Mouse (Mus musculus): Measurements from ENCODE around the gene Rufy2. TPM values are rescaled to one million over a fixed set of nuclear protein-coding genes. Genes with fewer than 3 reads are reported as not detected.

The Rufy2 gene
- polyA plus RNA-seq (2016; fragmentation: Nextera tagmentation; extraction: Ambion mirVana), result 20.6 and 23.4 TPM in 2 replicates

DNA sequence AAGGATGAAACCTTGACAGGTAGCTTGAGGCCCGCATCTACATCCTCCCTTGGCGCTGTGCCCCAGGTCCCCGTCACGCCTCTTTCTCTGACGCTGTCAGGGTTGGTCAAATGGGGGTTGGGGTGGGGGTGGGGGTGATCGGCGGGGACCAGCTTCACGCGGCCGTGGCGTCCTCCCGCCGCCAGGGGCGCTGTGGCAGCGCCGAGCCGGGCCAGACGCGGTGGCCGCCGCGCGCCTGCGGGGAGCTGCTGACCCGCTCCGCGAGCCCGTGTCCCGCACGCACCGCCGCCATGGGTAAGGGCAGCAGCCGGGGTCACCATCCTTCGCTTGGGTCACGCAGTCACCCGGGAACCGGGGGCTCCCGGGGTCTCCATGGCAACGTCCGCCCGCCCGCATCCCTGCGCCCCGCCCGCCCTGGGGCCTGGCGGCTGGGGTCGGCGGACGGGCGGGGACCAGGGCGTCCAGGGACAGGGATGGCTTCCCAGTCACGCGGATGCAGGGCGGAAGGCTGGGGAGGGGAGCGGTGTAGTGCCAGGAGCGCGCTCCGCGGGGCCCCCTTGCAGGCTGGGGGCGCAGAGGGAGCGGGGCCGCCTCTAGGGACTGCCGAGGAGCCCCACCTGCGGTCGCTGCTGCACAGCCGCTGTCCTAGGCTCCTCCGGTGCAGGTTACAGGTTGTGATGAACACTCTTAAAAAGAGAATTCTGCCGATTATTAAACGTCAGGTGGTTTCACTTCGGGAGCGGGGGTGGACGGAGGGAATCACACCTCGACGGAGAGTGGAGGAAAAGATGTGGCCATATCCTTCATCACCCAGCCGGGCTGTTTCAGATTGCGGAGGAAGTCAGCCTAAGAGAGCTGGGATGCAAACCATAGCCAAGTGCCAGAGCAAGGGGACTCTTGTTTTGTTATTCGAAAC, at the start of gene Rufy2:
Rufy2 (plus strand) TSS at position 185 of the 916 bp plus-strand sequence.
- WGBS, result under 1% methylated on average over 77 of the region's 77 CpGs
- no peaks in the 10 kb centered on the region for H3K27me3 ChIP-seq (ENCODE audit: insufficient read depth, poor library complexity, severe bottlenecking)

DNA sequence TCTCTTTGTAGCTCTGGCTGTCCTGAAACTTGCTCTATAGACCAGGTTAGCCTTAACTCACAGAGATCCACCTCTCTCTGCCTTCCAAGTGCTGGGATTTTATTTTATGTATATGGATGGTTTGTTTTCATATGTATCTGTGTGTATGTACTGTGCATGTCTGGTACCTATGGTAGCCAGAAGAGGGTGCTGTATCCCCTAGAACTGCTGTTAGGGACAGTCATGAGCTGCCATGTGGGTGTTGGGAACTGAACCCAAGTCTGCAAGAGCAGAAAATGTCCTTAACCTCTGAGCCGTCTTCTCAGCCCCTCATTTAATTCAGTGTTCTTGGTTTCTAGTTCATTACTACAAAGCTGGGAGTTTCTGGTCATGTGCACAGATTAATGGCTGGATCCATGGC, 47.6 kb upstream of the Rufy2 start:
- Histone ChIP-seq H3K9me3 (no peaks in the 10 kb centered on the region), H3K4me3 (no peak overlapping the region), H3K27me3 (ENCODE audit: insufficient read depth, poor library complexity, severe bottlenecking) (no peaks in the 10 kb centered on the region), H3K27ac (no peak overlapping the region), H3K4me1 (replicated peaks) (no peaks in the 10 kb centered on the region), H3K36me3 (peaks cover 71% of the 10 kb centered on the region)
- DNase-seq (ENCODE audit: low spot score), result no peak
- WGBS, result 94% methylated on average over 1 of the region's 1 CpGs

More for the DNA sequence above, at the start of gene Rufy2:
- H3K9me3 ChIP-seq, result no peaks in the 10 kb centered on the region
- H3K4me1 ChIP-seq (replicated peaks), result peaks cover 10% of the 10 kb centered on the region
- H3K36me3 ChIP-seq, result peaks cover 41% of the 10 kb centered on the region
- peak; percentile 89 for DNase-seq (ENCODE audit: low spot score)
- peak within 1 kb of the TSS; percentile 95 for H3K27ac ChIP-seq
- H3K4me3 ChIP-seq, result peak within 1 kb of the TSS; percentile 84

DNA sequence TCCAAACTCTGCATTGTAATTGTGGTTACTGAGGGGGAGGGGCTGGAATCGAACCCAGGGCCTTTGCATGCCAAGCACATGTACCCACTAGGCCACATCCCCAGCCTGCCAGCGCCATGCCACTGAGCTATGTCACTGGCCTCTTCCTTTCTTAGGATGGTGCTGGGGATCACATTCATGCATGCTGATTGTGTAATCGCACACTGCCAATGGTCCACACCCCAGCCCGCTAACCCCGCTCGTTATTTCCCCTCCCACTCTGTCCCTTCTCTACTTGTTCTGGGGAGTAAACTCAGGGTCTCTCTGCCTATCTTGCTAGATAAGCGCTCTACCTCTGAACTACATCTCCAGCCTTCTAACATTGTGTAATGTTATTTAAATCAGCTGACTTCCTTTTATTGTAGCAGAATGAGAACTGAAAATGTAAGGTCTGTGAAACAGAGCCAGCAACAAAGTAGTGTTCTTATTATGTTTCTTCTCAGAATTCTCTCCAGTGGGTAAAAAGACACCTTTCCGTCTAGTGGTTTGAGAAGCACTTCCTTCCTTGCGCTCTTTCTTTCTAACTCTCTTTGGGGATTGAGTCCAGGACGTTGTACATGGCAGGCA, 34.9 kb upstream of the Rufy2 start:
- peaks cover 58% of the 10 kb centered on the region for H3K36me3 ChIP-seq
- WGBS, result 88% methylated on average over 10 of the region's 10 CpGs
- no peak for DNase-seq (ENCODE audit: low spot score)
- no peaks in the 10 kb centered on the region for H3K9me3 ChIP-seq
- no peak overlapping the region for H3K4me3 ChIP-seq
- H3K4me1 ChIP-seq (replicated peaks), result peaks cover 14% of the 10 kb centered on the region
- no peaks in the 10 kb centered on the region for H3K27me3 ChIP-seq (ENCODE audit: insufficient read depth, poor library complexity, severe bottlenecking)
- no peak overlapping the region for H3K27ac ChIP-seq

DNA sequence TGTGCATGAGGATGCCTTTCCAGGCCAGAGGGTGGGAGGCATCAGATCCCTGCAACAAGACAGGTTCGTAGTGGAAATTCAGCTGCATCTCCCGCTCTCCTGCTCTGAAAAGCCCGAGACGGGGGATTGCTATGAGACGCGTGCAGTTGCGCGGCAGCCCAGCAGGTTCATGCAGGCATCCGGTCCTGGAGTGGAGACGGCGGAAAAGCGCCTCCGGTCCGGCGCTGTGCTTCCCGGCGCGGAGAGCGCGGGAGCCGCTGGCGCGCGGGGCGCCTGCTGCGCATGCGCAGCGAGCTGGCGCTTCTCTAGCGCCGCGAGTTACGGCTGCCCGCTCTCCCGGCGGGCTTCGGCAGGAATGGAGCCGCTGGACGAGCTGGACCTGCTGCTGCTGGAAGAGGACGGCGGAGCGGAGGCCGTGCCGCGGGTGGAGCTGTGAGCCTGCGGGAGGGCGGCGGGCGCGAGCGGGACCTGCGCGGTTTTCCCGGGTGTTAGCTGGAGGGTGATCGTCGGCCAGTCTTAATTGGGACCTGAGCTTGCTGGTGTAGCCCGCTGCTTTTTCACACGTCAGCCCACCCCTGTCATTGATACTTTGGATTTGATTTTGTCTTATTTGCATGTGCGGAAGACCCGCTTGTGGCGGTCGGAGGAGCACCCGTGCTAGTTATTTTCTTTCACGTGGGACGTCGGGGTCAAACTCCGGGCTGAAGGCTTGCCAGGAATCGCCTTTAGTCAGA, 33.1 kb upstream of the Rufy2 start, which contains the start of gene Dna2:
Dna2 (plus strand) TSS at position 289 of the 734 bp plus-strand sequence.
- Histone ChIP-seq H3K4me3 (peak within 1 kb of the TSS; percentile 86), H3K36me3 (peaks cover 66% of the 10 kb centered on the region), H3K9me3 (no peaks in the 10 kb centered on the region), H3K4me1 (replicated peaks) (peaks cover 14% of the 10 kb centered on the region), H3K27me3 (ENCODE audit: insufficient read depth, poor library complexity, severe bottlenecking) (no peaks in the 10 kb centered on the region), H3K27ac (peak within 1 kb of the TSS; percentile 93)
- DNase-seq (ENCODE audit: low spot score), result peak; percentile 88
- WGBS, result under 1% methylated on average over 68 of the region's 68 CpGs

DNA sequence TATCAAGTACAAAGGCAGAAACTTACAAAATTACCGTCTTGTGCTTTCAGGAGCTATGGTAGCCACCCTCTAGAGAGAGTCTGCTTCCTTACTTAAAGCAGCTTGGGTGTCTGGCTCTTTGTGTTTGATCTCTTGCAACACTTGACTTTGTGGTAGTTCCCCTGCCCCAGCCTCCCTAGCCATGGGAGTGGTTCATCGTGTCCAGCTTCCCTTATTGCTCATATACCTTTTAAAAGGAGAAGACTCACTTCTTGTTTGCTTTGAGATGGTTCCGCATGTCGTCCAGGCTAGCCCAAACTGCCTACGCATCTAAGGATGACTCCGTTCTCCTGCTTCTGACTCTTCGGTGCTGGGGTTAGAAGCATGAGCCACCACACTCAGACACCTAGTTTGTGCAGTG, 31.5 kb upstream of the Rufy2 start:
- peaks cover 65% of the 10 kb centered on the region for H3K36me3 ChIP-seq
- H3K27ac ChIP-seq, result no peak overlapping the region
- no peaks in the 10 kb centered on the region for H3K9me3 ChIP-seq
- DNase-seq (ENCODE audit: low spot score), result no peak
- H3K4me3 ChIP-seq, result no peak overlapping the region
- WGBS, result 97% methylated on average over 7 of the region's 7 CpGs
- no peaks in the 10 kb centered on the region for H3K27me3 ChIP-seq (ENCODE audit: insufficient read depth, poor library complexity, severe bottlenecking)
- peaks cover 14% of the 10 kb centered on the region for H3K4me1 ChIP-seq (replicated peaks)

DNA sequence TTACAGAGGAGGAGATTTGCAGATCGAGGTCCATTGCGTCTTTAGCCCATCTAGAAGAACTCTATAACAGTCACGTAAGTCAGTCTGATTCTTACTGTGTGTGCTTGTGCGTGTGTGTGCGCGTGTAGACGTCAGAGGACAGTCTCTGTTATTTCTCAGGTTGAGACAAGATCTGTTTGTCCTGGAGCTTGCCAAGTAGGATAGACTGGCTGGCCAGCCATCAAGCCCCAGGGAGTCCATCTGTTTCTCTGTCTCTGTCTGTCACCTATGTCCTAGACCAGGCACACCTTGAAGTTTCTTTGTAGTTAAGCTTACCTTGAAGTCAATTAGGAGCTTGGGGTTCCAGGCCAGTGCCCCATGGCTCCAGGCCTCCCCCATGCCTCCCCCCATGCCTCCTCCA, 16.1 kb upstream of the Rufy2 start:
- Histone ChIP-seq H3K4me3 (no peak overlapping the region), H3K4me1 (replicated peaks) (no peaks in the 10 kb centered on the region), H3K36me3 (peaks cover 97% of the 10 kb centered on the region), H3K27ac (no peak overlapping the region), H3K9me3 (no peaks in the 10 kb centered on the region), H3K27me3 (ENCODE audit: insufficient read depth, poor library complexity, severe bottlenecking) (no peaks in the 10 kb centered on the region)
- DNase-seq (ENCODE audit: low spot score), result no peak
- WGBS, result 96% methylated on average over 7 of the region's 7 CpGs

DNA sequence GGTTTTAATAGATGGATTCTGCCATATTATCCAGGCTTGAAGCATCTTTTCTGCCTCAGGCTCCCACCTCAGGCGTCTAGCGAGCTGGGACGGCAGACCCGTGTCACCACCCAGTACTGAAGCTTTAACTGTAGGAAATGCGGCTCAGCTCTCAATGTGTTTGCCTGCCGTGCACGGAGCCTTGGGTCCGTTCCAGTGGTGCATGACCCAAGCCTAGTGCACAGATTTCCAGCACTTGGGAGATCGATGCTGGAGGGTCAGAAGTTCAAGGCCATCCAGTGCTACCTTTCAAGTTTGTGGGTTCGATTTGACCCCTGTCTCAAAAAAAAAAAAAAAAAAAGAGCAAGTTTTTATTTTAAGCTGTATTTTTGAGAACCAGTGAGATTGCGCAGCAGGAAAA, 14.2 kb upstream of the Rufy2 start:
- peaks cover 97% of the 10 kb centered on the region for H3K36me3 ChIP-seq
- WGBS, result 94% methylated on average over 11 of the region's 11 CpGs

DNA sequence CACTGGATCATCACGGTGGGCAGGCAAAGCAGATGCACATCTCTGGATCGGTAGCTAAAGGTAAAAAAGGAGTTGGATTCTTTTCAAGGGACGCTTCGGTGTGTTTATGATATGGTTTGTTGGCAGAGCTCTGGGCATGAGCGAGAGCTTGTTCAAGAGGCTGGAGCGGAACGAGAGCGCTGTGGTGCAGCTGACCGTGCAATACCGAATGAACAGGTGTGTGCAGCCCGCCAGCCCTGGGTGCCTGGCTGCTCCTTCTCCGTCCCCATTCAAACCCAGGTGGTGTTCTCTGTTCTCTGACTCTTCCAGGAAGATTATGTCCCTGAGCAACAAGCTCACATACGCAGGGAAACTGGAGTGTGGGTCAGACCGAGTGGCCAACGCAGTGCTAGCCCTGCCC, 13.7 kb upstream of the Rufy2 start:
- H3K27me3 ChIP-seq (ENCODE audit: insufficient read depth, poor library complexity, severe bottlenecking), result no peaks in the 10 kb centered on the region
- 93% methylated on average over 15 of the region's 15 CpGs for WGBS

More for the DNA sequence above, 14.2 kb upstream of the Rufy2 start:
- Histone ChIP-seq H3K4me3 (no peak overlapping the region), H3K27ac (no peak overlapping the region), H3K27me3 (ENCODE audit: insufficient read depth, poor library complexity, severe bottlenecking) (no peaks in the 10 kb centered on the region), H3K9me3 (no peaks in the 10 kb centered on the region), H3K4me1 (replicated peaks) (no peaks in the 10 kb centered on the region)
- DNase-seq (ENCODE audit: low spot score), result no peak

DNA sequence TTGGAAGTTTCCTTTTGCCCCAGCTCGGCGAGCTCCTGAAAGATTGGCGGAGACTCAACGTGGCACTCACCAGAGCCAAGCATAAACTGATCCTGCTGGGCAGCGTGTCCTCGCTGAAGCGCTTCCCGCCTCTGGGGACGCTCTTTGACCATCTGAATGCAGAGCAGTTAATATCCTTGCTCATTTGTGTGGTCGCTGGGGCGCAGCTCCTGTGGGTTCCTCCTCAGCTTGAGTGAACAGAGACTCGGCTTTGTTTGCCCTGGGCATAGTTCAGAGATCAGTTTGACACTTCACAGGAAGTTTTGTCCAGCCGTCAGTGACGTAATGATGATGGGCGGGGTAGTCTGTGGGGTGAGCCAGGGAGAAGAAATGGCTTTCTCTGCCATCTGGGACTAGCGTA, 8.2 kb upstream of the Rufy2 start:
- 63% methylated on average over 16 of the region's 16 CpGs for WGBS
- no peaks in the 10 kb centered on the region for H3K9me3 ChIP-seq
- 0 out of 2 replicates have a peak, but pooled peaks cover 3% of the 10 kb centered on the region for H3K4me1 ChIP-seq (replicated peaks)
- no peaks in the 10 kb centered on the region for H3K27me3 ChIP-seq (ENCODE audit: insufficient read depth, poor library complexity, severe bottlenecking)
- peak; percentile 20 for DNase-seq (ENCODE audit: low spot score)
- no peak overlapping the region for H3K27ac ChIP-seq
- H3K4me3 ChIP-seq, result no peak overlapping the region
- peaks cover 78% of the 10 kb centered on the region for H3K36me3 ChIP-seq

More for the DNA sequence above, 13.7 kb upstream of the Rufy2 start:
- 0 out of 2 replicates have a peak, but pooled peaks cover 1% of the 10 kb centered on the region for H3K4me1 ChIP-seq (replicated peaks)
- no peaks in the 10 kb centered on the region for H3K9me3 ChIP-seq
- DNase-seq (ENCODE audit: low spot score), result no peak
- no peak overlapping the region for H3K4me3 ChIP-seq
- H3K36me3 ChIP-seq, result peaks cover 97% of the 10 kb centered on the region
- no peak overlapping the region for H3K27ac ChIP-seq

DNA sequence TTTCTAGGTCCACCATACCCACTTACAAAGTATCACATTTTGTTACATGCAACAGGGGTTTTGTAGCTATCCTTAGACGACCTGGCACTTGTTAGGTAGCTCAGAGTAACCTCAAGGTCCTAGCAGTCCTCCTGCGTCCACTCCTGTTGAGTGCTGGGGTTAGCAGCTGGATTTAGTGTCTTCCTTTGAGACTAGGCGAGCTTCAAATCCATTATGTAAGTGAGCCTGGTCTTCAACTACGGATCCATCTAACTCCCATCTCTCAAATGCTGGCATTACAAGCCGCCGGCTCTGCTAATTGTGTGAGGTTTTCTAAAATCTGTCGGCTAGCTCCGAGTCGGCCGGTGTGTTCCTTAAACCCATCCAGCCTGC, 370 bp upstream of the Rufy2 start:
- 8% methylated on average over 10 of the region's 10 CpGs for WGBS
- H3K27ac ChIP-seq, result peak overlapping the region; percentile 95
- peak overlapping the region; percentile 84 for H3K4me3 ChIP-seq
- no peaks in the 10 kb centered on the region for H3K27me3 ChIP-seq (ENCODE audit: insufficient read depth, poor library complexity, severe bottlenecking)
- H3K9me3 ChIP-seq, result no peaks in the 10 kb centered on the region
- peaks cover 38% of the 10 kb centered on the region for H3K36me3 ChIP-seq
- DNase-seq (ENCODE audit: low spot score), result no peak
- H3K4me1 ChIP-seq (replicated peaks), result peaks cover 10% of the 10 kb centered on the region

DNA sequence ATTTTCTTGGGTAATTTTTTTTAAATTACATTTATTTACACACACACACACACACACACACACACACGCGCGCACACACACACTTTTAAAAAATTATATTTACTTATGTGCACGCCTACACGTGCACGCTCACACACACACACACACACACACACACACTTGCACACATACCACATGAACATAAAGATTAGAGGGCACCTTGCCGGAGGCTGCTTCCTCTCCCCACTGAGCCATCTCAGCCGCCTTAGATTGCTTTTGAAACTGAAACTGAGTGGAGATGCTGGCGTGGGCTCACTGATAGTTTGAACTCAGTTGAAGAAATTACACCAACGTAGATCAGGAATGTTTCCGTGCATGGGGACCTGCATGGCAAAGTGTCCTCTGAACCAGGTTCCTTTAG, 4.0 kb downstream of the Rufy2 start:
- H3K27ac ChIP-seq, result no peak overlapping the region
- 97% methylated on average over 11 of the region's 11 CpGs for WGBS
- H3K4me1 ChIP-seq (replicated peaks), result peaks cover 10% of the 10 kb centered on the region
- DNase-seq (ENCODE audit: low spot score), result no peak
- no peaks in the 10 kb centered on the region for H3K9me3 ChIP-seq
- peaks cover 69% of the 10 kb centered on the region for H3K36me3 ChIP-seq
- no peaks in the 10 kb centered on the region for H3K27me3 ChIP-seq (ENCODE audit: insufficient read depth, poor library complexity, severe bottlenecking)
- no peak overlapping the region for H3K4me3 ChIP-seq

DNA sequence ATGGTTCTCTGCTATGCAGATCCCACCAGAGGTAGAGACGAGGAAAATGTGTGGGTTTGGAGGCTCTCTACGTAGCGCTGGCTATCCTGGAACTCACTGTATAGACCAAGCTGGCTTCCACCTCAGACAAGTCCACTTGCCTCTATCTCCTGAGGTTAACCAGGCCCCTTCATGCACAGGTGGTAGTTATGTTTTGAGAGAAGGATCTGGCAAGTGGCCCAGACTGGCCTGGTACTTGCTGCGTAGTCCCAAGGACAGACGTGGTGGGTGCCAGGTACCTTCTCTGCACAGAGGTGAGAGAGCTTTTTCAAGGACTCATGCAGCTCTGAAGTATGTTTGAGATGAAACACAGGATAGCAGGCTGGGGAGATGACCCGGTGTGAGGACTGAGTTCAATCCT, 4.5 kb downstream of the Rufy2 start:
- no peak for DNase-seq (ENCODE audit: low spot score)
- no peak overlapping the region for H3K27ac ChIP-seq
- peaks cover 9% of the 10 kb centered on the region for H3K4me1 ChIP-seq (replicated peaks)
- H3K4me3 ChIP-seq, result no peak overlapping the region
- 95% methylated on average over 6 of the region's 6 CpGs for WGBS
- no peaks in the 10 kb centered on the region for H3K9me3 ChIP-seq
- H3K36me3 ChIP-seq, result peaks cover 73% of the 10 kb centered on the region
- no peaks in the 10 kb centered on the region for H3K27me3 ChIP-seq (ENCODE audit: insufficient read depth, poor library complexity, severe bottlenecking)
